Mouse (Mus musculus): ENCODE data around the gene Supt3.

Supt3 gene

GRCm38 (mm10) chr17:44782366-44782765, 5.4 kb downstream of the Supt3 start:
- DNase-seq (ENCODE audit: low read depth), result no peak

GRCm38 (mm10) chr17:44783143-44783542, 6.2 kb downstream of the Supt3 start:
- no peak for DNase-seq (ENCODE audit: low read depth)

- no peak for DNase-seq (ENCODE audit: low read depth)
Observed at GRCm38 (mm10) chr17:44788982-44789747, 12.2 kb downstream of the Supt3 start.

GRCm38 (mm10) chr17:44792218-44792917, 15.4 kb downstream of the Supt3 start:
- no peak for DNase-seq (ENCODE audit: low read depth)

GRCm38 (mm10) chr17:44797331-44797730, 20.4 kb downstream of the Supt3 start:
- no peak for DNase-seq (ENCODE audit: low read depth)

- DNase-seq (ENCODE audit: low read depth), result no peak
Observed at GRCm38 (mm10) chr17:44807031-44807430, 30.1 kb downstream of the Supt3 start.

GRCm38 (mm10) chr17:44814508-44815175, 37.7 kb downstream of the Supt3 start, which contains the start of gene Runx2:
Gene Runx2 (minus strand): TSS chr17:44814797.
- no peak for DNase-seq (ENCODE audit: low read depth)

GRCm38 (mm10) chr17:44818825-44819224, 41.9 kb downstream of the Supt3 start:
- DNase-seq (ENCODE audit: low read depth), result no peak

GRCm38 (mm10) chr17:44819816-44820215, 42.9 kb downstream of the Supt3 start:
- no peak for DNase-seq (ENCODE audit: low read depth)

GRCm38 (mm10) chr17:44821940-44822339, 45.0 kb downstream of the Supt3 start:
- DNase-seq (ENCODE audit: low read depth), result no peak

GRCm38 (mm10) chr17:44827124-44827523, 50.2 kb downstream of the Supt3 start:
- peak; percentile 6 for DNase-seq (ENCODE audit: low read depth)

- DNase-seq (ENCODE audit: low read depth), result peak; percentile 20
Observed at GRCm38 (mm10) chr17:44827964-44828363, 51.0 kb downstream of the Supt3 start.

GRCm38 (mm10) chr17:44829587-44829986, 52.6 kb downstream of the Supt3 start:
- no peak for DNase-seq (ENCODE audit: low read depth)

GRCm38 (mm10) chr17:44831201-44831600, 54.2 kb downstream of the Supt3 start:
- no peak for DNase-seq (ENCODE audit: low read depth)

GRCm38 (mm10) chr17:44842184-44842583, 65.2 kb downstream of the Supt3 start:
- no peak for DNase-seq (ENCODE audit: low read depth)

GRCm38 (mm10) chr17:44863165-44863564, 86.2 kb downstream of the Supt3 start:
- no peak for DNase-seq (ENCODE audit: low read depth)

- no peak for DNase-seq (ENCODE audit: low read depth)
Observed at GRCm38 (mm10) chr17:44893592-44893991, 116.6 kb downstream of the Supt3 start.

- no peak for DNase-seq (ENCODE audit: low read depth)
Observed at GRCm38 (mm10) chr17:44943536-44944090, 166.7 kb downstream of the Supt3 start.

- DNase-seq (ENCODE audit: low read depth), result no peak
Observed at GRCm38 (mm10) chr17:44945333-44945732, 168.4 kb downstream of the Supt3 start.

GRCm38 (mm10) chr17:44948321-44948720, 171.4 kb downstream of the Supt3 start:
- no peak for DNase-seq (ENCODE audit: low read depth)

GRCm38 (mm10) chr17:44956671-44957070, 179.7 kb downstream of the Supt3 start:
- no peak for DNase-seq (ENCODE audit: low read depth)

GRCm38 (mm10) chr17:44963051-44963798, 186.3 kb downstream of the Supt3 start:
- DNase-seq (ENCODE audit: low read depth), result no peak

Data from c-Kit-positive CD71-positive TER-119-negative erythroid progenitor cells, embryonic 14.5 days (primary cell).